Mouse (Mus musculus) CH12.LX (cell line): ENCODE results near the gene Vwa5b1. TPM values are rescaled to one million over a fixed set of nuclear protein-coding genes. Genes with fewer than 3 reads are reported as not detected.

Experiments
- DNase-seq: peaks from one replicate; pipeline ENCODE4 v3.0.0-alpha.2; 2013; ENCODE audit errors: extremely low read depth
- H3K27ac ChIP-seq: 2 replicates; pipeline ENCODE4 v1.5.1; 2012; ENCODE audit warnings: low read depth, mild to moderate bottlenecking, control low read depth, moderate library complexity; ENCODE audit not compliant: insufficient read depth
- H3K27me3 ChIP-seq: replicated peaks from 2 replicates; pipeline ENCODE3; 2012; ENCODE audit warnings: inconsistent platforms
- H3K36me3 ChIP-seq, 2 experiments: replicated peaks in 1 of 2; 2 replicates each; pipeline versions ENCODE3 to v1.6.1; 2012; ENCODE audit warnings: inconsistent platforms in 1 of 2, low read length in 1 of 2, mild to moderate bottlenecking in 1 of 2, mixed read lengths in 1 of 2, moderate library complexity in 1 of 2; ENCODE audit not compliant: control insufficient read depth in 1 of 2, insufficient read depth in 1 of 2
- H3K4me1 ChIP-seq, 2 experiments: 2 replicates each; pipeline ENCODE4 v1.6.1; 2012; ENCODE audit warnings: inconsistent platforms in 1 of 2, moderate library complexity in 1 of 2; ENCODE audit not compliant: insufficient read depth in 2 of 2, control insufficient read depth in 1 of 2
- H3K4me2 ChIP-seq: 2 replicates; pipeline ENCODE4 v1.6.1; 2012; ENCODE audit warnings: low read depth, mild to moderate bottlenecking, control low read depth; ENCODE audit not compliant: poor library complexity, insufficient read depth, severe bottlenecking
- H3K4me3 ChIP-seq, 3 experiments: fragments of 150-350 bp in 1 of 3; sonication (generic) in 1 of 3; replicated peaks in 1 of 3; 2 replicates each; pipeline versions ENCODE3 to v1.5.1; 2011 to 2012; ENCODE audit warnings: low read depth in 2 of 3, low read length in 2 of 3, mild to moderate bottlenecking in 2 of 3, moderate library complexity in 2 of 3, control low read depth in 1 of 3, improper control_type of control experiment in 1 of 3, inconsistent platforms in 1 of 3, mixed read lengths in 1 of 3; ENCODE audit not compliant: poor library complexity in 1 of 3
- H3K79me2 ChIP-seq: replicated peaks from 2 replicates; pipeline ENCODE4 v1.6.1; 2012; ENCODE audit warnings: mild to moderate bottlenecking, moderate library complexity; ENCODE audit not compliant: control insufficient read depth, poor library complexity, insufficient read depth, severe bottlenecking; ENCODE audit errors: extremely low read depth
- H3K9ac ChIP-seq: 2 replicates; pipeline ENCODE4 v1.6.1; 2012; ENCODE audit warnings: low read depth, mild to moderate bottlenecking, control low read depth, moderate library complexity; ENCODE audit not compliant: insufficient read depth
- H3K9me3 ChIP-seq: replicated peaks from 2 replicates; pipeline ENCODE3; 2012; ENCODE audit warnings: low read length, inconsistent platforms, mixed read lengths
- CHD2 ChIP-seq: IDR thresholded peaks from 2 replicates; pipeline ENCODE4 v1.6.1; 2011; ENCODE audit warnings: low read length, improper control_type of control experiment
- E2F4 ChIP-seq: IDR thresholded peaks from 2 replicates; pipeline ENCODE4 v1.6.1; 2011; ENCODE audit warnings: low read depth, low read length, improper control_type of control experiment; ENCODE audit not compliant: insufficient replicate concordance
- IRF4 ChIP-seq: IDR thresholded peaks from 2 replicates; pipeline ENCODE4 v1.6.1; 2014; ENCODE audit warnings: low read depth, mild to moderate bottlenecking, inconsistent platforms, low read length, improper control_type of control experiment
- JUND ChIP-seq: conservative IDR thresholded peaks from 2 replicates; pipeline ENCODE4 v1.6.1; 2011; ENCODE audit warnings: low read depth, low read length, improper control_type of control experiment
- MAZ ChIP-seq: IDR thresholded peaks from 2 replicates; pipeline ENCODE4 v1.6.1; 2012; ENCODE audit warnings: low read depth, mild to moderate bottlenecking, inconsistent platforms, low read length, improper control_type of control experiment, moderate library complexity
- NRF1 ChIP-seq: IDR thresholded peaks from 2 replicates; pipeline ENCODE4 v1.6.1; 2014; ENCODE audit warnings: low read depth, mild to moderate bottlenecking, inconsistent platforms, low read length, improper control_type of control experiment, moderate library complexity
- RCOR1 ChIP-seq: conservative IDR thresholded peaks from 2 replicates; pipeline ENCODE4 v1.6.1; 2012; ENCODE audit warnings: low read depth, mild to moderate bottlenecking, inconsistent platforms, low read length, improper control_type of control experiment
- SMC3 ChIP-seq: IDR thresholded peaks from 2 replicates; pipeline ENCODE4 v1.6.1; 2011; ENCODE audit warnings: low read depth, low read length, improper control_type of control experiment
- TBP ChIP-seq: conservative IDR thresholded peaks from 2 replicates; pipeline ENCODE4 v1.6.1; 2011; ENCODE audit warnings: low read depth, low read length, improper control_type of control experiment
- TCF12 ChIP-seq: IDR thresholded peaks from 2 replicates; pipeline ENCODE4 v1.6.1; 2014; ENCODE audit warnings: low read depth, mild to moderate bottlenecking, inconsistent platforms, low read length, improper control_type of control experiment
- UBTF ChIP-seq: IDR thresholded peaks from 2 replicates; pipeline ENCODE4 v1.6.1; 2012; ENCODE audit warnings: low read depth, mild to moderate bottlenecking, inconsistent platforms, low read length, improper control_type of control experiment, moderate library complexity
- ZC3H11A ChIP-seq: IDR thresholded peaks from 2 replicates; pipeline ENCODE4 v1.6.1; 2012; ENCODE audit warnings: low read depth, mild to moderate bottlenecking, inconsistent platforms, low read length, improper control_type of control experiment
- ZKSCAN1 ChIP-seq: IDR thresholded peaks from 2 replicates; pipeline ENCODE4 v1.6.1; 2012; ENCODE audit warnings: low read depth, inconsistent platforms, low read length, improper control_type of control experiment, borderline replicate concordance
- dilution Hi-C: fragments of 300-500 bp; cut with MboI; formaldehyde crosslinking; loops from 2 replicates; pipeline ENCODE4 v1.14.3; 2020; ENCODE audit warnings: low sequenced_read_pairs; ENCODE audit not compliant: extremely low pct_unique_long_range_greater_than_20kb, extremely low pct_ligation_motif_present
- in situ Hi-C: fragments of 300-500 bp; cut with MboI; formaldehyde crosslinking; loops from 3 replicates; pipeline ENCODE4 v1.14.3; 2019; ENCODE audit warnings: low sequenced_read_pairs, low pct_ligation_motif_present, low pct_unique_long_range_greater_than_20kb, mixed read lengths
- polyA plus RNA-seq: library from polyadenylated mRNA; unstranded; fragments of >175 nt; gene quantifications from 2 replicates; pipeline ENCODE4 v1.2.1, GENCODE M21; 2012; ENCODE audit warnings: low read depth; ENCODE audit not compliant: insufficient read length
- total RNA-seq, 2 experiments: library from RNA; depleted of rRNA; stranded (reverse); fragments of 300-350 nt in 1 of 2; fragments of >200 nt in 1 of 2; gene quantifications; 2 replicates each; pipeline ENCODE4 v1.2.3; 2012 to 2014

Gene Vwa5b1
- total and polyA plus RNA-seq, 3 experiments: not detected

GRCm38 (mm10) chr4:138530011-138530410 is 105.7 kb downstream of the Vwa5b1 start:
- Histone ChIP-seq H3K4me3 (no peak overlapping the region), H3K27me3 (peaks cover 30% of the 10 kb centered on the region), H3K27ac (no peak overlapping the region), H3K4me2 (no peak overlapping the region), H3K9me3 (peaks cover 11% of the 10 kb centered on the region), H3K4me1 (no peaks in the 10 kb centered on the region), H3K79me2 (no peaks in the 10 kb centered on the region)
- dilution Hi-C loops (no loop called here), in situ Hi-C loops (no loop called here)
- TF ChIP-seq TCF12 (no peak), E2F4 (no peak), IRF4 (no peak), UBTF (no peak), SMC3 (no peak), JUND (no peak), ZC3H11A (no peak), MAZ (no peak), CHD2 (no peak)
- TF ChIP-seq, all 38 proteins: peak for 0
- no peak overlapping the region for H3K9ac ChIP-seq
- no peak for DNase-seq
- no peaks in the 10 kb centered on the region for H3K36me3 ChIP-seq

- dilution Hi-C loops: no loop called here
- Histone ChIP-seq H3K79me2 (no peaks in the 10 kb centered on the region), H3K27me3 (peaks cover 61% of the 10 kb centered on the region), H3K9ac (no peak overlapping the region), H3K4me3 (no peak overlapping the region), H3K4me1 (peaks cover 0 to 12% of the 10 kb centered on the region in 2 experiments; a peak in 2 of 4 replicates), H3K9me3 (no peaks in the 10 kb centered on the region), H3K4me2 (no peak overlapping the region), H3K27ac (no peak overlapping the region), H3K36me3 (no peaks in the 10 kb centered on the region)
- in situ Hi-C loops: no loop called here
- TF ChIP-seq RCOR1 (no peak), CHD2 (no peak), NRF1 (no peak)
- no peak for DNase-seq
Measured at GRCm38 (mm10) chr4:138525684-138526083, 110.0 kb downstream of the Vwa5b1 start.

- no peak overlapping the region for H3K4me3 ChIP-seq
- H3K36me3 ChIP-seq: no peaks in the 10 kb centered on the region
- H3K79me2 ChIP-seq: no peaks in the 10 kb centered on the region
- H3K9me3 ChIP-seq: no peaks in the 10 kb centered on the region
- no peak overlapping the region for H3K4me2 ChIP-seq
- TF ChIP-seq ZKSCAN1: no peak
- no peak for TF ChIP-seq TBP
- TF ChIP-seq, all 38 proteins: peak for 0
- in situ Hi-C loops: no loop called here
- Histone ChIP-seq H3K9ac (no peak overlapping the region), H3K27me3 (peaks cover 70% of the 10 kb centered on the region), H3K27ac (no peak overlapping the region), H3K4me1 (peaks cover 0 to 12% of the 10 kb centered on the region in 2 experiments; a peak in 2 of 4 replicates)
- dilution Hi-C loops: no loop called here
- DNase-seq: no peak
Measured at GRCm38 (mm10) chr4:138524769-138525168, 110.9 kb downstream of the Vwa5b1 start.
